Mouse (Mus musculus) brain, embryonic 14.5 days (tissue): ENCODE data around the gene Smco3. TPM values are rescaled to one million over a fixed set of nuclear protein-coding genes. Genes with fewer than 3 reads are reported as not detected.
A peak's percentile ranks its signal among the peaks of the same experiment; 100 is the strongest.

Experiments
- DNase-seq: peaks from one replicate; pipeline ENCODE4 v3.0.0-alpha.2; 2011; ENCODE audit warnings: low read depth
- CTCF ChIP-seq: fragments of 200-500 bp; IDR thresholded peaks from 2 replicates; pipeline ENCODE4 v1.5.1; 2012; ENCODE audit warnings: inconsistent platforms, mild to moderate bottlenecking, moderate library complexity, borderline replicate concordance; ENCODE audit not compliant: insufficient read depth, insufficient read length; ENCODE audit errors: extremely low read depth
- POLR2A ChIP-seq: fragments of 200-500 bp; IDR thresholded peaks from 2 replicates; pipeline ENCODE4 v1.6.1; 2012; ENCODE audit warnings: mild to moderate bottlenecking, inconsistent platforms, borderline replicate concordance; ENCODE audit not compliant: poor library complexity, insufficient read depth, insufficient read length, severe bottlenecking; ENCODE audit errors: extremely low read depth
- polyA plus RNA-seq: library from polyadenylated mRNA; depleted of rRNA; stranded (reverse); fragments of >200 nt; gene quantifications from 2 replicates; pipeline ENCODE4 v1.2.3, GENCODE M21; 2012

Smco3 gene
- polyA plus RNA-seq, 1 experiment = 0.63 TPM

DNA sequence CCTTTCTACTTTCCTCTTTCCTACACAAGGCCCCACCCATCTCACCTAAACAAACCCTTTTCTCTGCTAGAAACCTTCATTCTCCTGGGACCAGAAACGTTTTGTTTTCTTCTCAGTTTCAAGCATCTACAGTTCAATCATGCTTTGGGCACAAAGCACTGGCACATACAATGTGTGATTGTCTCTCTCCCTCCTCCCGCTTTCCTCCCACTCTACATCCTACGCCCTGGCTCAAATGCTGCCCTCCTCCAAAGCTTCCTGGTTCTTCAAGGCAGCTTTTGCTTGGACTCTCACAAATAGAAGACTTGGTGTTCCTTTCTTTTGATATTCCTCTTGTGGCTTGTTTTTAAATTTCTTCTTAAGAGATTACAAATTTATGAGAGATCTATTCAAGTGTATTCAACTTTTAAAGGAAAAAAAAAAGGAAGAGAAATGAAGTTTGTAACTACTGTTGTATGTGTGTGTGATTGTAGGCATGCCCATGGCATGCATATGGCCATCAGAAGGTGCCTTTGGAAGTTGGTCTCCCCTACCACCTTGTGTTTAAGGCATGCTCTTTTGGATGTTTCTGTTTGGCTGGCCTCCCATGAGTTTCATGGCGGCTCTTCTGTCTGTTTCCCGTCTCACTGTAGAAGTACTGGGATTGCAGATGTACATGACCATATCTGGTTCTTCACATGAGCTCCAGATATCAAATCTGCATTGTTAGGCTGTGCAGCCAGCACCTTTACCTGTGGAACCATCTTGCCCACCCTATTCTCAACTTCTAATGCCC is 10.6 kb upstream of the Smco3 start:
- no peak for DNase-seq
- no peak for TF ChIP-seq CTCF
- no peak for TF ChIP-seq POLR2A

DNA sequence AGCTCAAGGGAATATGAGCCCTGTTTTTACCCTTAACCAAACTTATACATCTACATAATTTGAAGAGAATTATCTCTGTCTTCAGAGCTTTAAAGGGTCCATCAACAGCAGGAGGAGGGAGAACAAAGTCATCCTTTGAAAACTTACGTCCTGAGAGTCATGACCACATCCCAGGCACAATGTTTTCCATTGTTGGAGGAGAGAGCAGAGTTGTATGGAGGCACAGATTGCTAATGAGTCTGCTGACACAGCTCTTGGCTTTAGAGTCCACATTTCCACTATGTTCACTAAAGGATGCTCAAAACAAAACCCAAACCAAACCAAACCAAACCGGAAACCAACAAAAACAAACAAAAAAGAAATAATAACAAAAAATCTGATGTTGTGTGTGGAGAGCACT is 9.7 kb upstream of the Smco3 start:
- DNase-seq = no peak
- TF ChIP-seq POLR2A (no peak), CTCF (no peak)

DNA sequence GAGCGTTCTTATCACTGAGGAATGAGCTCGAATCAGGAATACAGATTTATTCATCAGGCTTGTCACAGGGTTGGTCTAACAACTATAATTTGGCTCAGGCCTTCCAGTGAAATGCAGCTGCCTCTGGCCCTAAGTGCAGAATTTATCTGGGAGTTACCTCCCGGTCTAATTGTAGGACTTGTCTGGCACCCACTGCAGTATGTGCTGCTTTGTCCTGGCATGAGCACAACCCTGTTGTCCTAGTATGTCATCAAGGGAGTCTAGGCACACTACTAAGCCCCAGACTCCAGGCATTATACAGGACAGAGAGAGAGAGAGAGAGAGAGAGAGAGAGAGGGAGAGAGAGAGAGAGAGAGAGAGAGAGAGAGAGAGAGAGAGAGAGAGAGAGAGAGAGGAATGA is 2.1 kb upstream of the Smco3 start:
- TF ChIP-seq CTCF (no peak), POLR2A (no peak)
- no peak for DNase-seq

DNA sequence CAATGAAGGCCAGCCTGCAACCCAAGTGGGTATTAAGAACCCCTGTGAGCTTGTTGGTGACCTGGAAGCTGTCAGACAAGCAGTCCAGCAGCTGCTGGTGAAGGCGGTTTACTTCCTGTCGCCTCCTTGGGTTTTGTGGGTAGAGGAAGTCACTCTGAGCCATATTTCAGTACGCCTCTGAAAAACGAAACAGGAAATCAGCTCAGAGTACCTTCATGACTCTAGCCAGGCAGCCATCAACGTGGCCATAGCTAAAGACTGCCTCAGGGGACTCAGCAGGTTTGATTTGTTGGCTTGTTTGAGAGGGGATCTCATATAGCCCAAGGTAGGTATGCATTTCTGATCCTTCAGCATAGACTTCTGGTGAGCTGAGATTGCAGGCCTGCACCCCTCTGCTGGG is 3.5 kb downstream of the Smco3 start:
- no peak for DNase-seq
- no peak for TF ChIP-seq CTCF
- TF ChIP-seq POLR2A = no peak

DNA sequence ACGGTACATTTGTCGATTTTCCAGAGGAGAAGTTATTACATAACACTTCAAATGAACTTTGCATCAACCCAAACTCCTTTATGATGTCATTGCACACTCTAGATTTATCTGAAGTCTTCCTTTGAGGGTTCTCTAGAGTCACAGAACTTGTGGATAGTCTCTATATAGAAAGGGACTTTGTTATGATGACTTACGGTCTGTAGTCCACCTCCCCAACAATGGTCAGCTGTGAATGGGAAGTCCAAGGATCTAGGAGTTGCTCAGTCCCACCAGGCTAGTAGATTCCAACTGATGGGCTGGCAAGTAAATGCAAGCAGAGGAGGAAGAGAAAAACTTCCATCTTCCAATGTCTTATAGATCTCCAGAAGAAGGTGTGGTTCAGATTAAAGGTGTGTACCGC is 6.6 kb downstream of the Smco3 start:
- no peak for DNase-seq
- no peak for TF ChIP-seq POLR2A
- no peak for TF ChIP-seq CTCF

DNA sequence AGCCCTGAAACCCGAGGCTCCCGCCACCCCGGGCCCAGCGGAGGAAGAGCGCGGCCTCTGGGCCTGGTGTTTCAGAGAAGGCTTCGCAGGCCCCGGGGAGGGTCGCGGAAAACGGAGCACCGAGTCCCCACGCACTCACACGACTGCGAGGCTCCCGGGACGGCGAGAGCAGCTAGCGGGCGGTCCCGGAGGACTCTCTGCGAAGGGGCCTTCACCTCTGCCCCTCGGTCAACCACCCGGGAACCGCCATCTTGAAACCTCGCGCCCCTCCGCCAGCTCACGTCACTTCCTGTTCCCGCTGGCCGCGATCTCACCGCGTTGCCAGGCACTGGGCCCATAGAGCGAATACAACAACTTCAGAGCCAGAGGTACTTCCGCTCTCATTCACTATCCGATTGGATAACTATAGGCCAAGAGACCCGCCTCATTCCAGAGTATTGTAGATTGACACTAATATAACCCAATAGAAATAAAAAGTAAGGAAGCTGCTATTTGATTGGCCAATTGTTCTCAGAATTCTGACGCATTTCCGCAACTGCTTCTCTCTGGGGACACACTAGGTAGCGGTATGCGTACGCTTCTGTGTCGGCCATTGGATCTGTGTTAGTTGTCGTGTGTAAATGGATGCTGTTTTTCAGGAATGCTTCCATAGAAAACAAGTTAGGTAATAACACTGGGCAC is 7.2 kb downstream of the Smco3 start, which contains the start of gene Wbp11:
TSS of gene Wbp11 (minus strand) at position 353 of the 681 bp plus-strand sequence.
- DNase-seq = peak; percentile 100
- TF ChIP-seq CTCF (no peak; the same call in 1 of the 2 replicates), POLR2A (peak; percentile 68; the same call in 1 of the 2 replicates)

DNA sequence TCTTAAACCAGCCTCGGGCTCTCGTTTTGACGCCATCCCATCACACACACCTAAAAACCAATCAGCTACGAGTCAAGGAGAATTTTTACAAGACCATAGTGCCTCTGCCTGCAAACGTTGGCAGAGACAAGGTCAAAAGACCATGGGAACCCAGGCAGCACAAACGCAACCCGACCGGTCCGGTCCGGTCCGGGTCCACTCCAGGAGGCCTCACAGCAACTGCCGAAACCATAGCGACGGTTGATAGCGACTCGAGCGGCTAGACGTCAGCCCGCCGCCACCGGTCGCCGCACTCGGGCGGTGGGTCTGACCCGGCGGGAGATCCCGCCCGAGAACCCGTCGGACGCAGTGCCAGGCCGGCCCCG is 7.8 kb downstream of the Smco3 start, which contains the start of gene BC049715:
TSS of gene BC049715 (plus strand) at position 111 of the 365 bp plus-strand sequence.
- no peak for TF ChIP-seq POLR2A
- TF ChIP-seq CTCF = no peak
- DNase-seq = no peak

DNA sequence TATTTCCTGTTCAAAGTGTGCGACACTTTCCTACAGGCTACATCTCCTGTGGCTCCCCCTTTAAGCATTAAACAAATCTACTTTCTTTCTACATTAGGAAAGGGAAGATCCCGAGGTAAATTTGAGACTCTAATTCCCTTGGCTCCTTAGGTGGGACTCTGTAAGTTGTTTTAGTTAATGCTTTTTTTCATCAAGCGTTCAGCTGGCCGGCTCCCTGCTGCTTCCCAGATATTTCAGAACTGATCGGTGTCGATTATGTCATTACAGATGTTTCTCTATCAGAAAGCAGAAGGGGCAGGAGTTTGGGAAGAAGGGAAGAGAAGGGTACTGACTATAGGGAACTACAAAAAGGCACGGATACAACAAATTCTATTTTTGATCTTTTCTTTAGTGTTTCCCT is 8.1 kb downstream of the Smco3 start:
- DNase-seq = no peak
- TF ChIP-seq POLR2A (no peak), CTCF (no peak)

DNA sequence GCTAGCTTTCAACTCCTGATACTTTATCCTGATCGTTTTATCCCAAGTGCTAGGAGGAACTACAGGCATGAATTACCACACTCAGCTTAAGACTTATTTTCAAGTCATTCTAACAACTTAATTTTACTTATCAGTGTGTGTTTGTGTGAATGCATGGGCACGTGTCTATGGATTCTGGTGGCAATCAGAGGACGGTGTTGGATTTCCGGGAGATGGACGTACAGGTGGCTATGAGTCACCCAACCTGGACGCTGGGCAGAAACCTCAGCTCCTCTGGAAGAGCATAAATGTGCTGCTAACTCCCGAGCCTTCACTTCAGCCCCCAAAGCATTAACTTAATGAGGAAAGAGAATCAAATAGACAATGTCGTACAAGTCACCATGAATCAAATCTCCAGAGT is 10.3 kb downstream of the Smco3 start:
- DNase-seq = no peak
- no peak for TF ChIP-seq POLR2A
- no peak for TF ChIP-seq CTCF

DNA sequence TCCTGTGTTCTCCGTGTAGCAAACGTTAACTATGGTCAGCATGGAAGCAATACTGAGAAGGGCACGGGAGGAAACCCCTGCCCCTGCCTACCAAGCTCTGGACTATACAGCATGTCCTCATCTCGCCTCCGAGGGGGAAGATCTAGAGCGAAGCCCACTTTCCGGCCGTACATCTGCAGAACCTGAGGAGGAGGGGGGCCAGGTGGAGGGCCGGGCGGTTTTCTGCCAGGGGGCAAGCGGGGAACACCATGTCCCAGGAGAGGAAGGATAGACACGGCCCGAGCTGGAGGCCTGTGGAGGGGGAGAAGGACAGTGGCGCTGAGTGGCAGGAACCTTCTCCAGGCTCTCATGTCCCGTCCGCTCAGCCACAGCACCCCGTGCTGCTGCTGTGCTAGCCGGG is 14.2 kb downstream of the Smco3 start:
- TF ChIP-seq POLR2A = no peak
- no peak for TF ChIP-seq CTCF
- DNase-seq = no peak

DNA sequence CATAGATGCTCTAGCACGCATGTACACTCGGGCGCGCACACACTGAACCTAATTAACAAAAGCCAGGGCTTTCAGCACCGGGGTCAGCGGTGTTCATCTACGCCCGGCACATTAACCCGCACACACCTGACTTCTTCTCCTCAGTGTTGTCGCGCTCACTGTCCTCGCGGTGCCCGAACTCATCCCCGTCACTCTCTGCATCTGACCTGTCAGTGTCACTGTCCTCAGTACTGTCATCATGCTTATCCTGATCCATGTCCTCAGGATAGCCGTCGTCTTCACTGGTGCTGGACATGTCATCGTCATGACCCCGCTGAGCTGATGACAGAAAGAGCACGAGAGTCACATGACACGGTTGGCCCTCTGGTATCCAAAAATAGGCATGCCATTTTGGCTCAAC is 14.9 kb downstream of the Smco3 start:
- no peak for DNase-seq
- TF ChIP-seq CTCF = no peak
- no peak for TF ChIP-seq POLR2A
